Mouse (Mus musculus): Measurements from ENCODE around the gene Cachd1.

GRCm38 (mm10) chr4:100801443-100801786, 24.9 kb downstream of the Cachd1 start:
- no peak for TF ChIP-seq TAL1 (IDR thresholded peaks at IDR 0.05; ENCODE audit: low read length)
- no peak for TF ChIP-seq GATA1 (IDR thresholded peaks at IDR 0.05; ENCODE audit: low read length)

All from erythroblast, embryonic 14.5 days (primary cell).